Mouse (Mus musculus): Measurements from ENCODE around the gene Gm17535.
"Not testable (repeated sequence)": the region's sequence is repeated elsewhere in the genome, so short reads cannot be mapped to it uniquely, and the experiment has no call there.

Gm17535 gene

DNA sequence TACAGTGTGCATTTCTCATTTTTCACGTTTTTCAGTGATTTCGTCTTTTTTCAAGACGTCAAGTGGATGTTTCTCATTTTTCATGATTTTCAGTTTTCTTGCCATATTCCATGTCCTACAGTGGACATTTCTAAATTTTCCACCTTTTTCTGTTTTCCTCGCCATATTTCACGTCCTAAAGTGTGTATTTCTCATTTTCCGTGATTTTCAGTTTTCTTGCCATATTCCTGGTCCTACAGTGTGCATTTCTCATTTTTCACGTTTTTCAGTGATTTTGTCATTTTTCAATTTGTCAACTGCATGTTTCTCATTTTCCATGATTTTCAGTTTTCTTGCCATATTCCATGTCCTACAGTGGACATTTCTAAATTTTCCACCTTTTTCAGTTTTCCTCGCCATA lies at the start of gene Gm17535:
Gm17535 (plus strand) TSS at position 301 of the 400 bp plus-strand sequence.
- not testable (repeated sequence) for DNase-seq

GRCm38 (mm10) chr9:3000445-3000972 lies 33.9 kb upstream of the Gm17535 start, which contains the start of gene Gm10722:
Gene Gm10722 (plus strand): TSS chr9:3000922.
- DNase-seq, result not testable (repeated sequence)

DNA sequence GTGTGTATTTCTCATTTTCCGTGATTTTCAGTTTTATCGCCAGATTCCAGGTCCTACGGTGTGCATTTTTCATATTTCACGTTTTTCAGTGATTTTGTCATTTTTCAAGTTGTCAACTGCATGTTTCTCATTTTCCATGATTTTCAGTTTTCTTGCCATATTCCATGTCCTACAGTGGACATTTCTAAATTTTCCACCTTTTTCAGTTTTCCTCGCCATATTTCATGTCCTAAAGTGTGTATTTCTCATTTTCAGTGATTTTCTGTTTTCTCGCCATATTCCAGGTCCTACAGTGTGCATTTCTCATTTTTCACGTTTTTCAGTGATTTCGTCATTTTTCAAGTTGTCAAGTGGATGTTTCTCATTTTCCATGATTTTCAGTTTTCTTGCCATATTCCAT lies 33.4 kb upstream of the Gm17535 start:
- not testable (repeated sequence) for DNase-seq

GRCm38 (mm10) chr9:3001948-3002659 lies 32.3 kb upstream of the Gm17535 start:
- peak; percentile 97 for DNase-seq

GRCm38 (mm10) chr9:3002794-3003396 lies 31.5 kb upstream of the Gm17535 start, which contains the start of gene Gm11168:
Gene Gm11168 (plus strand): TSS chr9:3003346.
- DNase-seq, result not testable (repeated sequence)

- not testable (repeated sequence) for DNase-seq
Observed at GRCm38 (mm10) chr9:3006179-3006578, 28.2 kb upstream of the Gm17535 start.

- DNase-seq, result not testable (repeated sequence)
Observed at GRCm38 (mm10) chr9:3006636-3007035, 27.8 kb upstream of the Gm17535 start.

GRCm38 (mm10) chr9:3007272-3007671 lies 27.1 kb upstream of the Gm17535 start:
- not testable (repeated sequence) for DNase-seq

DNA sequence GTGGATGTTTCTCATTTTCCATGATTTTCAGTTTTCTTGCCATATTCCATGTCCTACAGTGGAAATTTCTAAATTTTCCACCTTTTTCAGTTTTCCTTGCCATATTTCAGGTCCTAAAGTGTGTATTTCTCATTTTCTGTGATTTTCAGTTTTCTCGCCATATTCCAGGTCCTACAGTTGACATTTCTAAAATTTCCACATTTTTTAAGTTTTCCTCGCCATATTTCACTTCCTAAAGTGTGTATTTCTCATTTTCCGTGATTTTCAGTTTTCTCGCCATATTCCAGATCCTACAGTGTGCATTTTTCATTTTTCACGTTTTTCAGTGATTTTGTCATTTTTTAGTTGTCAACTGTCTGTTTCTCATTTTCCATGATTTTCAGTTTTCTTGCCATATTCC lies 25.1 kb upstream of the Gm17535 start:
- DNase-seq, result not testable (repeated sequence)

GRCm38 (mm10) chr9:3012054-3012621 lies 22.3 kb upstream of the Gm17535 start:
- not testable (repeated sequence) for DNase-seq

DNA sequence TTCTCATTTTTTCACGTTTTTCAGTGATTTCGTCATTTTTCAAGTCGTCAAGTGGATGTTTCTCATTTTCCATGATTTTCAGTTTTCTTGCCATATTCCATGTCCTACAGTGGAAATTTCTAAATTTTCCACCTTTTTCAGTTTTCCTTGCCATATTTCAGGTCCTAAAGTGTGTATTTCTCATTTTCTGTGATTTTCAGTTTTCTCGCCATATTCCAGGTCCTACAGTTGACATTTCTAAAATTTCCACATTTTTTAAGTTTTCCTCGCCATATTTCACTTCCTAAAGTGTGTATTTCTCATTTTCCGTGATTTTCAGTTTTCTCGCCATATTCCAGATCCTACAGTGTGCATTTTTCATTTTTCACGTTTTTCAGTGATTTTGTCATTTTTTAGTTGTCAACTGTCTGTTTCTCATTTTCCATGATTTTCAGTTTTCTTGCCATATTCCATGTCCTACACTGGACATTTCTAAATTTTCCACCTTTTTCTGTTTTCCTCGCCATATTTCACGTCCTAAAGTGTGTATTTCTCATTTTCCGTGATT lies 21.6 kb upstream of the Gm17535 start, which contains the start of gene Gm10721:
Gm10721 (plus strand) TSS at position 408 of the 547 bp plus-strand sequence.
- not testable (repeated sequence) for DNase-seq

GRCm38 (mm10) chr9:3015354-3015753 lies 19.0 kb upstream of the Gm17535 start, which contains the start of gene Gm10720:
Gene Gm10720 (plus strand): TSS chr9:3015654.
- DNase-seq, result not testable (repeated sequence)

DNA sequence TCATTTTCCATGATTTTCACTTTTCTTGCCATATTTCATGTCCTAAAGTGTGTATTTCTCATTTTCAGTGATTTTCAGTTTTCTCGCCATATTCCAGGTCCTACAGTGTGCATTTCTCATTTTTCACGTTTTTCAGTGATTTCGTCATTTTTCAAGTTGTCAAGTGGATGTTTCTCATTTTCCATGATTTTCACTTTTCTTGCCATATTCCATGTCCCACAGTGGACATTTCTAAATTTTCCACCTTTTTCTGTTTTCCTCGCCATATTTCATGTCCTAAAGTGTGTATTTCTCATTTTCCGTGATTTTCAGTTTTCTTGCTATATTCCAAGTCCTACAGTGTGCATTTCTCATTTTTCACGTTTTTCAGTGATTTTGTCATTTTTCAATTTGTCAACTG lies 18.5 kb upstream of the Gm17535 start:
- not testable (repeated sequence) for DNase-seq

- DNase-seq, result not testable (repeated sequence)
Observed at GRCm38 (mm10) chr9:3017108-3017507, 17.3 kb upstream of the Gm17535 start, which contains the start of gene Gm10719. Gene Gm10719 (plus strand): TSS chr9:3017408.

DNA sequence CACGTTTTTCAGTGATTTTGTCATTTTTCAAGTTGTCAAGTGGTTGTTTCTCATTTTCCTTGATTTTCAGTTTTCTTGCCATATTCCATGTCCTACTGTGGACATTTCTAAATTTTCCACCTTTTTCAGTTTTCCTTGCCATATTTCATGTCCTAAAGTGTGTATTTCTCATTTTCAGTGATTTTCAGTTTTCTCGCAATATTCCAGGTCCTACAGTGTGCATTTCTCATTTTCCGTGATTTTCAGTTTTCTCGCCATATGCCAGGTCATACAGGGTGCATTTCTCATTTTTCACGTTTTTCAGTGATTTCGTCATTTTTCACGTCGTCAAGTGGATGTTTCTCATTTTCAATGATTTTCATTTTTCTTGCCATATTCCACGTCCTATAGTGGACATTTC lies 15.5 kb upstream of the Gm17535 start:
- peak; percentile 99 for DNase-seq

DNA sequence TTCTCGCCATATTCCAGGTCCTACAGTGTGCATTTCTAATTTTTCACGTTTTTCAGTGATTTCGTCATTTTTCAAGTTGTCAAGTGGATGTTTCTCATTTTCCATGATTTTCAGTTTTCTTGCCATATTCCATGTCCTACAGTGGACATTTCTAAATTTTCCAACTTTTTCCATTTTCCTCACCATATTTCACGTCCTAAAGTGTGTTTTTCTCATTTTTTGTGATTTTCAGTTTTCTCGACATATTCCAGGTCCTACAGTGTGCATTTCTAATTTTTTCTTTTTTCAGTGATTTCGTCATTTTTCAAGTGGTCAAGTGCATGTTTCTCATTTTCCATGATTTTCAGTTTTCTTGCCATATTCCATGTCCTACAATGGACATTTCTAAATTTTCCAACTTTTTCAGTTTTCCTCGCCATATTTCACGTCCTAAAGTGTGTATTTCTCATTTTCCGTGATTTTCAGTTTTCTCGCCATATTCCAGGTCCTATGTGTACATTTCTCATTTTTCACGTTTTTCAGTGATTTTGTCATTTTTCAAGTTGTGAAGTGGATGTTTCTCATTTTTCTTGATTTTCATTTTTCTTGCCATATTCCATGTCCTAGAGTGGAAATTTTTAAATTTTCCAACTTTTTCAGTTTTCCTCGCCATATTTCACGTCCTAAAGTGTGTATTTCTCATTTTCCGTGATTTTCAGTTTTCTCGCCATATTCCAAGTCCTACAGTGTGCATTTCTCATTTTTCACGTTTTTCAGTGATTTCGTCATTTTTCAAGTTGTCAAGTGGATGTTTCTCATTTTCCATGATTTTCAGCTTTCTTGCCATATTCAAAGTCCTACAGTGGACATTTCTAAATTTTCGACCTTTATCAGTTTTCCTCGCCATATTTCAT lies 14.3 kb upstream of the Gm17535 start:
- DNase-seq, result peak; percentile 61

DNA sequence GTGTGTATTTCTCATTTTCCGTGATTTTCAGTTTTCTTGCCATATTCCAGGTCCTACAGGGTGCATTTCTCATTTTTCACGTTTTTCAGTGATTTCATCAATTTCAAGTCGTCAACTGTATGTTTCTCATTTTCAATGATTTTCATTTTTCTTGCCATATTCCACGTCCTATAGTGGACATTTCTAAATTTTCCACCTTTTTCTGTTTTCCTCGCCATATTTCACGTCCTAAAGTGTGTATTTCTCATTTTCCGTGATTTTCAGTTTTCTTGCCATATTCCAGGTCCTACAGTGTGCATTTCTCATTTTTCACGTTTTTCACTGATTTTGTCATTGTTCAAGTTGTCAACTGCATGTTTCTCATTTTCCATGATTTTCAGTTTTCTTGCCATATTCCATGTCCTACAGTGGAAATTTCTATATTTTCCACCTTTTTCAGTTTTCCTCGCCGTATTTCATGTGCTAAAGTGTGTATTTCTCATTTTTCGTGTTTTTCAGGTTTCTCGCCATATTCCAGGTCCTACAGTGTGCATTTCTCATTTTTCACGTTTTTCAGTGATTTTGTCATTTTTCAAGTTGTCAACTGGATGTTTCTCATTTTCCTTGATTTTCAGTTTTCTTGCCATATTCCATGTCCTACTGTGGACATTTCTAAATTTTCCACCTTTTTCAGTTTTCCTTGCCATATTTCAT lies 11.9 kb upstream of the Gm17535 start:
- DNase-seq, result not testable (repeated sequence)

DNA sequence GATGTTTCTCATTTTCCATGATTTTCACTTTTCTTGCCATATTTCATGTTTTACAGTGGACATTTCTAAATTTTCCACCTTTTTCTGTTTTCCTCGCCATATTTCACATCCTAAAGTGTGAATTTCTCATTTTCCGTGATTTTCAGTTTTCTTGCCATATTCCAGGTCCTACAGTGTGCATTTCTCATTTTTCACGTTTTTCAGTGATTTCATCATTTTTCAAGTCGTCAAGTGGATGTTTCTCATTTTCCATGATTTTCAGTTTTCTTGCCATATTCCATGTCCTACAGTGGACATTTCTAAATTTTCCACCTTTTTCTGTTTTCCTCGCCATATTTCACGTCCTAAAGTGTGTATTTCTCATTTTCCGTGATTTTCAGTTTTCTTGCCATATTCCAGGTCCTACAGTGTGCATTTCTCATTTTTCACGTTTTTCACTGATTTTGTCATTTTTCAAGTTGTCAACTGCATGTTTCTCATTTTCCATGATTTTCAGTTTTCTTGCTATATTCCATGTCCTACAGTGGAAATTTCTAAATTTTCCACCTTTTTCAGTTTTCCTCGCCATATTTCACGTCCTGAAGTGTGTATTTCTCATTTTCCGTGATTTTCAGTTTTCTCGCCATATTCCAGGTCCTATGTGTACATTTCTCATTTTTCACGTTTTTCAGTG lies 11.0 kb upstream of the Gm17535 start, which contains the start of gene Gm10718:
Gm10718 (plus strand) TSS at position 236 of the 673 bp plus-strand sequence.
- DNase-seq, result not testable (repeated sequence)

GRCm38 (mm10) chr9:3023985-3024648 lies 10.3 kb upstream of the Gm17535 start:
- not testable (repeated sequence) for DNase-seq

All from kidney, postnatal 10 days (tissue).